Mouse (Mus musculus) neural tube, embryonic 13.5 days (tissue): Measurements from ENCODE around the gene Gcn1l1. TPM values are rescaled to one million over a fixed set of nuclear protein-coding genes. Genes with fewer than 3 reads are reported as not detected.

Experiments
- ATAC-seq: fragments of 200-750 bp; cut with Nextera tagmentation; 2 replicates; pipeline ENCODE4 v1.8.0; 2017; ENCODE audit warnings: low read depth, mild to moderate bottlenecking, moderate TSS enrichment, moderate library complexity
- H3K27ac ChIP-seq: fragments of 300-500 bp; sonication (generic); replicated peaks from 2 replicates; pipeline ENCODE4 v1.5.1; 2015; ENCODE audit warnings: moderate library complexity, mild to moderate bottlenecking, inconsistent platforms
- H3K27me3 ChIP-seq: fragments of 300-500 bp; sonication (generic); 2 replicates; pipeline ENCODE4 v1.6.1; 2015; ENCODE audit warnings: mild to moderate bottlenecking, inconsistent platforms
- H3K36me3 ChIP-seq: fragments of 300-500 bp; sonication (generic); 2 replicates; pipeline ENCODE4 v1.6.1; 2015; ENCODE audit warnings: mild to moderate bottlenecking, inconsistent platforms
- H3K4me1 ChIP-seq: fragments of 300-500 bp; sonication (generic); replicated peaks from 2 replicates; pipeline ENCODE4 v1.6.1; 2015; ENCODE audit warnings: inconsistent platforms
- H3K4me2 ChIP-seq: fragments of 300-500 bp; sonication (generic); 2 replicates; pipeline ENCODE4 v1.6.1; 2015; ENCODE audit warnings: inconsistent platforms, mild to moderate bottlenecking, moderate library complexity
- H3K4me3 ChIP-seq: fragments of 300-500 bp; sonication (generic); 2 replicates; pipeline ENCODE4 v1.5.1; 2015; ENCODE audit warnings: mild to moderate bottlenecking, inconsistent platforms
- H3K9ac ChIP-seq: fragments of 300-500 bp; sonication (generic); 2 replicates; pipeline ENCODE4 v1.6.1; 2015; ENCODE audit warnings: moderate library complexity, mild to moderate bottlenecking, inconsistent platforms
- H3K9me3 ChIP-seq: fragments of 300-500 bp; sonication (generic); 2 replicates; pipeline ENCODE4 v1.6.1; 2016; ENCODE audit warnings: inconsistent platforms
- WGBS: fragments of 180-500 bp; shearing (Covaris S2); methylation state at CpG from one replicate; pipeline ENCODE4 v1.1.7; 2015; 5-methylcytosine and 5-hydroxymethylcytosine counted together
- polyA plus RNA-seq: library from polyadenylated mRNA; unstranded; fragments of >200 nt; fragmentation: Nextera tagmentation; extraction: Ambion mirVana; gene quantifications from 2 replicates; pipeline ENCODE4 v1.2.1, GENCODE M21; 2015

Gene Gcn1l1
- polyA plus RNA-seq, 1 experiment from 2014 or later: 39.3 TPM

- ATAC-seq: no peak
- H3K4me1 ChIP-seq: 0 out of 2 replicates have a peak, but pooled peaks cover 4% of the 10 kb centered on the region
- H3K27me3 ChIP-seq: no peaks in the 10 kb centered on the region
- no peak overlapping the region for H3K4me3 ChIP-seq
- H3K9me3 ChIP-seq: no peaks in the 10 kb centered on the region
- H3K36me3 ChIP-seq: peaks cover 75% of the 10 kb centered on the region
- H3K27ac ChIP-seq: no peak overlapping the region
- no peak overlapping the region for H3K4me2 ChIP-seq
- H3K9ac ChIP-seq: no peak overlapping the region
- 74% methylated on average over 12 of the region's 12 CpGs for WGBS
Observed at GRCm38 (mm10) chr5:115551386-115551785, 13.7 kb upstream of the Gcn1l1 start.

GRCm38 (mm10) chr5:115551799-115552198, 13.3 kb upstream of the Gcn1l1 start:
- H3K9me3 ChIP-seq: no peaks in the 10 kb centered on the region
- H3K4me1 ChIP-seq: 0 out of 2 replicates have a peak, but pooled peaks cover 3% of the 10 kb centered on the region
- H3K27ac ChIP-seq: no peak overlapping the region
- H3K4me2 ChIP-seq: no peak overlapping the region
- no peaks in the 10 kb centered on the region for H3K27me3 ChIP-seq
- H3K4me3 ChIP-seq: no peak overlapping the region
- 83% methylated on average over 13 of the region's 13 CpGs for WGBS
- no peak overlapping the region for H3K9ac ChIP-seq
- no peak for ATAC-seq
- peaks cover 70% of the 10 kb centered on the region for H3K36me3 ChIP-seq

- no peak overlapping the region for H3K9ac ChIP-seq
- no peak overlapping the region for H3K27ac ChIP-seq
- H3K4me2 ChIP-seq: no peak overlapping the region
- H3K9me3 ChIP-seq: no peaks in the 10 kb centered on the region
- no peak for ATAC-seq
- WGBS: 87% methylated on average over 33 of the region's 33 CpGs
- 0 out of 2 replicates have a peak, but pooled peaks cover 3% of the 10 kb centered on the region for H3K4me1 ChIP-seq
- H3K4me3 ChIP-seq: no peak overlapping the region
- peaks cover 51% of the 10 kb centered on the region for H3K36me3 ChIP-seq
- H3K27me3 ChIP-seq: no peaks in the 10 kb centered on the region
Observed at GRCm38 (mm10) chr5:115553801-115554420, 11.1 kb upstream of the Gcn1l1 start.

- ATAC-seq: no peak
- 0 out of 2 replicates have a peak, but pooled peaks cover 3% of the 10 kb centered on the region for H3K4me1 ChIP-seq
- H3K4me3 ChIP-seq: no peak overlapping the region
- H3K4me2 ChIP-seq: no peak overlapping the region
- no peak overlapping the region for H3K9ac ChIP-seq
- H3K27me3 ChIP-seq: no peaks in the 10 kb centered on the region
- peaks cover 43% of the 10 kb centered on the region for H3K36me3 ChIP-seq
- no peaks in the 10 kb centered on the region for H3K9me3 ChIP-seq
- 89% methylated on average over 18 of the region's 18 CpGs for WGBS
- no peak overlapping the region for H3K27ac ChIP-seq
Observed at GRCm38 (mm10) chr5:115554536-115555291, 10.3 kb upstream of the Gcn1l1 start.

- no peak overlapping the region for H3K27ac ChIP-seq
- no peak for ATAC-seq
- peaks cover 17% of the 10 kb centered on the region for H3K4me1 ChIP-seq
- H3K27me3 ChIP-seq: no peaks in the 10 kb centered on the region
- peaks cover 44% of the 10 kb centered on the region for H3K36me3 ChIP-seq
- no peak overlapping the region for H3K4me3 ChIP-seq
- WGBS: 11% methylated on average over 8 of the region's 8 CpGs
- no peak overlapping the region for H3K4me2 ChIP-seq
- H3K9me3 ChIP-seq: no peaks in the 10 kb centered on the region
- no peak overlapping the region for H3K9ac ChIP-seq
Observed at GRCm38 (mm10) chr5:115556217-115556616, 8.8 kb upstream of the Gcn1l1 start.

GRCm38 (mm10) chr5:115558182-115558794, 6.8 kb upstream of the Gcn1l1 start:
- 94% methylated on average over 14 of the region's 14 CpGs for WGBS
- Histone ChIP-seq H3K4me3 (no peak overlapping the region), H3K27me3 (no peaks in the 10 kb centered on the region), H3K27ac (no peak overlapping the region), H3K4me2 (no peak overlapping the region), H3K36me3 (peaks cover 46% of the 10 kb centered on the region), H3K9ac (no peak overlapping the region), H3K9me3 (no peaks in the 10 kb centered on the region), H3K4me1 (peaks cover 28% of the 10 kb centered on the region)
- ATAC-seq: no peak

- Histone ChIP-seq H3K4me1 (peaks cover 35% of the 10 kb centered on the region), H3K27me3 (no peaks in the 10 kb centered on the region), H3K36me3 (peaks cover 42% of the 10 kb centered on the region), H3K4me2 (peak within 1 kb of the TSS; percentile 74), H3K9ac (peak within 1 kb of the TSS; percentile 96), H3K27ac (peak within 1 kb of the TSS; percentile 86), H3K4me3 (peak within 1 kb of the TSS; percentile 80), H3K9me3 (no peaks in the 10 kb centered on the region)
- WGBS: under 1% methylated on average over 78 of the region's 78 CpGs
- ATAC-seq: peak; percentile 98
Observed at GRCm38 (mm10) chr5:115559237-115560101, 5.6 kb upstream of the Gcn1l1 start, which contains the start of gene Rplp0. Gene Rplp0 (plus strand): TSS chr5:115559467.

GRCm38 (mm10) chr5:115560336-115560905, 4.6 kb upstream of the Gcn1l1 start:
- peak overlapping the region; percentile 80 for H3K4me3 ChIP-seq
- WGBS: 38% methylated on average over 13 of the region's 13 CpGs
- H3K27me3 ChIP-seq: no peaks in the 10 kb centered on the region
- no peak overlapping the region for H3K27ac ChIP-seq
- no peak for ATAC-seq
- peak overlapping the region; percentile 74 for H3K4me2 ChIP-seq
- peak overlapping the region; percentile 96 for H3K9ac ChIP-seq
- no peaks in the 10 kb centered on the region for H3K9me3 ChIP-seq
- H3K4me1 ChIP-seq: peaks cover 41% of the 10 kb centered on the region
- H3K36me3 ChIP-seq: peaks cover 36% of the 10 kb centered on the region

GRCm38 (mm10) chr5:115563771-115564585, 1.1 kb upstream of the Gcn1l1 start:
- ATAC-seq: no peak
- peak overlapping the region; percentile 82; the same call in 1 of the 2 replicates for H3K27ac ChIP-seq
- 38% methylated on average over 5 of the region's 5 CpGs for WGBS
- H3K4me1 ChIP-seq: peaks cover 62% of the 10 kb centered on the region
- peak overlapping the region; percentile 96; the same call in 1 of the 2 replicates for H3K4me3 ChIP-seq
- no peaks in the 10 kb centered on the region for H3K27me3 ChIP-seq
- H3K36me3 ChIP-seq: peaks cover 40% of the 10 kb centered on the region
- H3K9me3 ChIP-seq: no peaks in the 10 kb centered on the region
- 0 out of 2 replicates have a peak overlapping the region, but pooled peaks have one; percentile 96 for H3K9ac ChIP-seq
- peak overlapping the region; percentile 89 for H3K4me2 ChIP-seq

GRCm38 (mm10) chr5:115565403-115565802, 349 bp downstream of the Gcn1l1 start:
- Histone ChIP-seq H3K27me3 (no peaks in the 10 kb centered on the region), H3K4me2 (peak overlapping the region; percentile 89), H3K27ac (peak overlapping the region; percentile 82), H3K9me3 (no peaks in the 10 kb centered on the region), H3K4me3 (peak overlapping the region; percentile 96), H3K4me1 (peaks cover 64% of the 10 kb centered on the region), H3K36me3 (peaks cover 40% of the 10 kb centered on the region), H3K9ac (peak overlapping the region; percentile 96)
- under 1% methylated on average over 37 of the region's 46 CpGs for WGBS
- peak; percentile 56 for ATAC-seq
